Mouse (Mus musculus) urinary bladder, adult 18-20 months (tissue): ENCODE results near the gene Pbx3.

Source experiments
- DNase-seq, 2 experiments: peaks; one replicate each; pipeline ENCODE4 v3.0.0; 2022; ENCODE audit warnings: low spot score in 2 of 2, mixed read lengths in 2 of 2

Pbx3 gene

DNA sequence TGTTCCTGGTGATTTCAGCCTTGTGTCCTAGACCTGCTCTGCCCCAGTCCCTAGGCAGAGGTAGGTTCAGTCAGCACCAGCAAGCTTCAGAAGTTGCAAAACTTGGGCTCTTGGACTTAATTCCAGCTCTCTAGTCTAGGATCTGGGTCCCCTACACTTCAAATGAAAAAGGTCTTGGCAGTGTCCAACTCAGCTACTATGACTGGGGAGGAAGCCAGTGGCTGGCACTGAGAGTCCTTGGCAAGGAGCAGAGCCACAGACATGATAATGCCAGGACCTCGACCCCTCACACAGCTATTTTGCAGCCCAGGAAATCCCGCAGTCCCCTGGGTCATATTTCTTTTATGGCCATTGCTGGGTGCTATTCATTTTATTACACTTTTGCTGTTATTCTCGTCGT, 225.9 kb downstream of the Pbx3 start:
- DNase-seq = no peak

DNA sequence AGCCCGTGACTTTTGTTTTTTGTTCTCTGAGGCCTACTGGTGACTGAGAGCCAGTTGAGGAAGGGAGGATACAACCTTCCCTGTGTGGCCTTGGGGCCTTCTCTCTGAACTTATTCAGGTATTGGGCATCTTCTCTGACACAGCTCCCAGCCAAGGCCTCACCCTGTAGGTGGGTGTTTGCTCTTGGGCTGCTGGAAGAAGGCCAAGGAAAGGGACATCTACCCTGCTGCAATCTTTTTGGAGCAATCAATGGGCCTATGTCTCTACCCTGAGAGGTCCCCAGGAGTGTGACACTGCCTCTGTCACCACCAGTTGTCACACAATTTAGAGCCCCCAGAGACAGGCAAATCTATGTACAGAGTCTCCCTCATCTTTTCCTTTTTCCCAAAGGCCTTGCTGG, 226.5 kb downstream of the Pbx3 start:
- DNase-seq = no peak

DNA sequence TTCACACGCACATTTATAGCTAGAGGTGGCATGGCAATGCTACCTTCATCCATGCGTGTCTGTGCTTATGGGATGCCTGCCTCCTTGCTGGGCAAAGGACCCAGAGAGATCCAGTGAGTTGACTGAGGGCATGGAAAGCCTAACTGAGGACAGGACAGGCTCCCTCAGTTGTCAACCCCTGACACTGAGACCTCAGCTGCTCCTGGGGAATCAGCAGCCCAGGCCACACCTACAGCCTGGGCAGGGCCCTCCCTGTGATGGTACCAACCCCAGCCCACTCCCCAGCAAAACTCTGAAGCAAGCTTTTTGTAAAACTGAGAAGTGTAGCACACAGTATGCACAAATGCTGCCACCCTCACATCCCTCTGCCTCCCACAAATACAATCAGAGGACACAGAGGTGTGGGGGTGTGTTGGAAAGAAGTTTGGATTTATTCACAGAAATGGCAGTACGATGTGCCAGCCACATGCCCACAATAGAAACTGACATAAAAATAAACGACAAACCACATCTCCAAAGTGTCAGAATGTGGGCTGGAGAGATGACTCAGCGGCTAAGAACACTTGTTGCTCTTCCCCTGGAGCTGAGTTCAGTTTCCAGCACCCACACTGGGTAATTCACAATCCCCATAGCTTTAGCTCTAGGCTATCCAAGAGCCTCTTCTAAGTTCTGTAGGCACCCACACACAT, 233.3 kb downstream of the Pbx3 start:
- DNase-seq = no peak

DNA sequence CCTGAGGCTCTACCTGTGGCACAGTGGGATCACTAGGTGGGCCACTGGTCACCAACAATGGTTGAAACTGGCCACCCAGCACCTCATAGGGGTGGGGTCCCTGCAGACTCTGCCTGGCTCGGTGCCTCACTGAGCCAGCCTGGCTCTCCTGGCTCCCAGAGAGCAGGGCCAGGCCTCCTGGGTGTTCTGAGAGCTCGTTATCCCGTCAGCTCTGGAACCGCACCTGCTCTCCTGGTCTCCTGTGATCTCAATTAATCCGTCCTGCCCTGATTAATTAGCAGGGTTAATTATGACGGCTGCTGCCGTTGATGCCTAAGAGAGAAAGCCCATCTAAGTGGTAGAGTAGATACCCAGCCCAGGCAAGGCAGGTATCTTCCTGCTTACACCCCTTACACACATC, 237.6 kb downstream of the Pbx3 start:
- no peak for DNase-seq

DNA sequence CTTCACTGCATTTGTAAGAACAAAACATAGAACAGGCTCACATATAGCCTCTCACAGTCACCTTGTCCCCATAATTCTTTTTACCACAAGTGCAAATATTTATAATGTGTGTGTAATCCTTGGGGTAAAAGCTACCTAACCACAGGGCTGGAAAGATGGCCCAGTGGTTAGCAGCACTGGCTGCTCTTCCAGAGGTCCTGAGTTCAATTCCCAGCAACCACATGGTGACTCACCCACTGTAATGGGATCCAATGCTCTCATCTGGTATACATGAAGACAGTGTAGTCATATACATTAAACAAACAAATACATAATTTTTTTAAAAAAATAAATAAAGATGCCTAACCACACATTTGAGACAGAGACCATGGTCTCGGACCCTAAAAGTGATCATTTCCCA, 240.2 kb downstream of the Pbx3 start:
- DNase-seq = no peak

DNA sequence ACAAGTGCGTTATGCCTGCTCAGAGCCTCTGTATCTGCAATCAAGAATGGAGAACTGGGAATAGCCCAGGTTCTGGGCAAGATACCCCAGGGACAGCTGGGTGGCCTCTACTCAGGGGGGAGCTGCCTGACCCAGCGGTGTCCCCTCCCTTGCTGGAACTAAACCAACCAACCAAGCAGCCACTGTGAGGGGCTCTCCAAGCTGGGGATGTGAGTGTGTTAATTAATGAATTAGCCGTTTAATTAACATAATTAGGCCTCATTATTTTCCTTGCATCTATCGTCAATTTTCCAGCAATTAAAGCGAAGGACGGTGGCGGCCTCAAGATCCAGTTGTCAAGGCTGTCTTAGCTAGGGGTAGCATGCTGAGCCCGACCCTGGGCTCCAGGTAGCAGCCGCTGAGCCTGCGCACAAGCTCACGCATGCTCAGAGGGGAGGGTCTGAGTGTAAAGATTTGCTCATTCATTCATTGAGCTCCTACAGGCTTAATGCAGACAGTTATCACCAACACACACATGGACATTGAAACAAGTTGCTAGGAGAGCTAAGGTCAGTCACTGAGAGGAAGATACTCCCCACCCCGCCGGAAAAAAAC, 243.2 kb downstream of the Pbx3 start:
- DNase-seq = no peak

DNA sequence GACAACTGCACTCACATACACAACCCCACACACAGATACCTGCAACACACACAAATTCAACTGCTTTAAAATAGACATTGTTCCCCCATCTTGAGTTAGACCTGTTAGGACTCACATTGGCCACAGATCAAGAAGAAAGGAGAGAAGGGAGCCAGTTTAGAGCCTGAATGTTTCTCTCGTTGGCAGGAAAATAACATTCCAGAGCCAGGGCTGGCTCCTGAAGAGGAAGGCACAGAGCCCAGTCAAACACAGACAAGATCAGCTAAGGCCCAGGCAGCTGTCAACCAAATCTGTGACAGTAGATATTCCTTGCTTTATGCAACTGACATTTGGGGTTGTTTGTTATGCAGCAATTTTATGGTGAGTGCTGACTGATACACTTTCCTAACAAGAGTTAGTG, 245.1 kb downstream of the Pbx3 start:
- no peak for DNase-seq

DNA sequence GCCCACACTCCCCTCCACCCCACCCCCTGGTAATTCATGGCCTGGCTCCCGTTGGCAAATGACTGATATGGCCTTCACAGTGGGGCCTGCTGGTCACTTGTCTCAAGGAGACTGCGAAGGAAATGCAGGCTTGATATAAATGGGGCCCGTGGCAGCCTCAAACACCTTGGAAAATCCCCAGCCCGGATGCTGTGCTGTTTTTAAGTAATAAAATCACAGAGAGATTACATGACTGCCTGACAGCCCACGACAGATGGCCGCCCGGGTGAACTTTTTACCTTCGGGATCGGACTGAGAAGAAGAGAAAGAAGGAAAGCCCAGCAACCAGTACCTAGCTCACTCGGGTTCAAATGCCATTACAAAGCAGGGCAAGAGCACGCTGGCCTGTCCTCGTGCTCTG, 249.0 kb downstream of the Pbx3 start:
- no peak for DNase-seq
